Mouse (Mus musculus): ENCODE measurements around the gene Gsn. TPM values are rescaled to one million over a fixed set of nuclear protein-coding genes. Genes with fewer than 3 reads are reported as not detected.

The Gsn gene
- polyA plus RNA-seq, 1 experiment from 2014 or later = 188 TPM

GRCm38 (mm10) chr2:35267876-35268566 lies 11.8 kb downstream of the Gsn start:
- H3K4me1 ChIP-seq (ENCODE audit: control insufficient read depth, low read depth, low read length) = 0 out of 2 replicates have a peak, but pooled peaks cover 2% of the 10 kb centered on the region
- WGBS (ENCODE audit: insufficient replicate concordance) = 60% methylated on average over 10 of the region's 10 CpGs
- no peaks in the 10 kb centered on the region for H3K9me3 ChIP-seq (replicated peaks; ENCODE audit: control insufficient read depth, low read length)
- no peaks in the 10 kb centered on the region for H3K36me3 ChIP-seq (ENCODE audit: control insufficient read depth, insufficient read depth)
- no peak overlapping the region for H3K4me3 ChIP-seq (ENCODE audit: low read depth, low read length)
- no peak overlapping the region for H3K4me2 ChIP-seq (ENCODE audit: low read depth, low read length)
- no peaks in the 10 kb centered on the region for H3K27me3 ChIP-seq (ENCODE audit: control insufficient read depth, insufficient read depth, low read depth, low read length)
- H3K9ac ChIP-seq (ENCODE audit: low read depth, low read length) = no peak overlapping the region
- 0 out of 2 replicates have a peak, but pooled peaks have one; percentile 35 for ATAC-seq (ENCODE audit: low read depth)
- no peak overlapping the region for H3K27ac ChIP-seq (ENCODE audit: low read length)

- Histone ChIP-seq H3K36me3 (ENCODE audit: control insufficient read depth, insufficient read depth) (no peaks in the 10 kb centered on the region), H3K4me1 (ENCODE audit: control insufficient read depth, low read depth, low read length) (0 out of 2 replicates have a peak, but pooled peaks cover 2% of the 10 kb centered on the region), H3K9ac (ENCODE audit: low read depth, low read length) (no peak overlapping the region), H3K27ac (ENCODE audit: low read length) (no peak overlapping the region), H3K4me3 (ENCODE audit: low read depth, low read length) (no peak overlapping the region), H3K4me2 (ENCODE audit: low read depth, low read length) (no peak overlapping the region), H3K27me3 (ENCODE audit: control insufficient read depth, insufficient read depth, low read depth, low read length) (no peaks in the 10 kb centered on the region), H3K9me3 (replicated peaks; ENCODE audit: control insufficient read depth, low read length) (no peaks in the 10 kb centered on the region)
- ATAC-seq (ENCODE audit: low read depth) = no peak
- 71% methylated on average over 6 of the region's 6 CpGs for WGBS (ENCODE audit: insufficient replicate concordance)
Measured at GRCm38 (mm10) chr2:35269136-35269535, 13.0 kb downstream of the Gsn start.

GRCm38 (mm10) chr2:35269716-35270260 lies 13.6 kb downstream of the Gsn start:
- no peak overlapping the region for H3K4me2 ChIP-seq (ENCODE audit: low read depth, low read length)
- no peak overlapping the region for H3K9ac ChIP-seq (ENCODE audit: low read depth, low read length)
- H3K27me3 ChIP-seq (ENCODE audit: control insufficient read depth, insufficient read depth, low read depth, low read length) = no peaks in the 10 kb centered on the region
- no peak overlapping the region for H3K4me3 ChIP-seq (ENCODE audit: low read depth, low read length)
- H3K9me3 ChIP-seq (replicated peaks; ENCODE audit: control insufficient read depth, low read length) = no peaks in the 10 kb centered on the region
- no peak for ATAC-seq (ENCODE audit: low read depth)
- H3K4me1 ChIP-seq (ENCODE audit: control insufficient read depth, low read depth, low read length) = 0 out of 2 replicates have a peak, but pooled peaks cover 2% of the 10 kb centered on the region
- WGBS (ENCODE audit: insufficient replicate concordance) = 67% methylated on average over 4 of the region's 4 CpGs
- no peaks in the 10 kb centered on the region for H3K36me3 ChIP-seq (ENCODE audit: control insufficient read depth, insufficient read depth)
- no peak overlapping the region for H3K27ac ChIP-seq (ENCODE audit: low read length)

GRCm38 (mm10) chr2:35270531-35270984 lies 14.4 kb downstream of the Gsn start:
- H3K4me2 ChIP-seq (ENCODE audit: low read depth, low read length) = no peak overlapping the region
- no peak overlapping the region for H3K4me3 ChIP-seq (ENCODE audit: low read depth, low read length)
- no peaks in the 10 kb centered on the region for H3K9me3 ChIP-seq (replicated peaks; ENCODE audit: control insufficient read depth, low read length)
- no peaks in the 10 kb centered on the region for H3K27me3 ChIP-seq (ENCODE audit: control insufficient read depth, insufficient read depth, low read depth, low read length)
- no peaks in the 10 kb centered on the region for H3K36me3 ChIP-seq (ENCODE audit: control insufficient read depth, insufficient read depth)
- H3K4me1 ChIP-seq (ENCODE audit: control insufficient read depth, low read depth, low read length) = 0 out of 2 replicates have a peak, but pooled peaks cover 2% of the 10 kb centered on the region
- peak; percentile 38; the same call in 1 of the 2 replicates for ATAC-seq (ENCODE audit: low read depth)
- WGBS (ENCODE audit: insufficient replicate concordance) = 23% methylated on average over 10 of the region's 10 CpGs
- no peak overlapping the region for H3K27ac ChIP-seq (ENCODE audit: low read length)
- H3K9ac ChIP-seq (ENCODE audit: low read depth, low read length) = no peak overlapping the region

GRCm38 (mm10) chr2:35271817-35272216 lies 15.6 kb downstream of the Gsn start:
- Histone ChIP-seq H3K4me3 (ENCODE audit: low read depth, low read length) (no peak overlapping the region), H3K27ac (ENCODE audit: low read length) (no peak overlapping the region), H3K4me2 (ENCODE audit: low read depth, low read length) (no peak overlapping the region), H3K27me3 (ENCODE audit: control insufficient read depth, insufficient read depth, low read depth, low read length) (no peaks in the 10 kb centered on the region), H3K4me1 (ENCODE audit: control insufficient read depth, low read depth, low read length) (0 out of 2 replicates have a peak, but pooled peaks cover 2% of the 10 kb centered on the region), H3K9ac (ENCODE audit: low read depth, low read length) (no peak overlapping the region), H3K9me3 (replicated peaks; ENCODE audit: control insufficient read depth, low read length) (no peaks in the 10 kb centered on the region), H3K36me3 (ENCODE audit: control insufficient read depth, insufficient read depth) (no peaks in the 10 kb centered on the region)
- WGBS (ENCODE audit: insufficient replicate concordance) = 62% methylated on average over 2 of the region's 2 CpGs
- ATAC-seq (ENCODE audit: low read depth) = no peak

- Histone ChIP-seq H3K9me3 (replicated peaks; ENCODE audit: control insufficient read depth, low read length) (no peaks in the 10 kb centered on the region), H3K9ac (ENCODE audit: low read depth, low read length) (no peak overlapping the region), H3K4me3 (ENCODE audit: low read depth, low read length) (no peak overlapping the region), H3K27me3 (ENCODE audit: control insufficient read depth, insufficient read depth, low read depth, low read length) (no peaks in the 10 kb centered on the region), H3K36me3 (ENCODE audit: control insufficient read depth, insufficient read depth) (no peaks in the 10 kb centered on the region), H3K4me1 (ENCODE audit: control insufficient read depth, low read depth, low read length) (0 out of 2 replicates have a peak, but pooled peaks cover 2% of the 10 kb centered on the region), H3K27ac (ENCODE audit: low read length) (no peak overlapping the region), H3K4me2 (ENCODE audit: low read depth, low read length) (no peak overlapping the region)
- ATAC-seq (ENCODE audit: low read depth) = no peak
- WGBS (ENCODE audit: insufficient replicate concordance) = 60% methylated on average over 6 of the region's 6 CpGs
Measured at GRCm38 (mm10) chr2:35272881-35273280, 16.7 kb downstream of the Gsn start.

- H3K27me3 ChIP-seq (ENCODE audit: control insufficient read depth, insufficient read depth, low read depth, low read length) = no peaks in the 10 kb centered on the region
- 0 out of 2 replicates have a peak, but pooled peaks cover 2% of the 10 kb centered on the region for H3K4me1 ChIP-seq (ENCODE audit: control insufficient read depth, low read depth, low read length)
- no peak overlapping the region for H3K4me3 ChIP-seq (ENCODE audit: low read depth, low read length)
- no peak overlapping the region for H3K27ac ChIP-seq (ENCODE audit: low read length)
- H3K9ac ChIP-seq (ENCODE audit: low read depth, low read length) = no peak overlapping the region
- 54% methylated on average over 2 of the region's 2 CpGs for WGBS (ENCODE audit: insufficient replicate concordance)
- H3K9me3 ChIP-seq (replicated peaks; ENCODE audit: control insufficient read depth, low read length) = no peaks in the 10 kb centered on the region
- H3K4me2 ChIP-seq (ENCODE audit: low read depth, low read length) = no peak overlapping the region
- no peak for ATAC-seq (ENCODE audit: low read depth)
- no peaks in the 10 kb centered on the region for H3K36me3 ChIP-seq (ENCODE audit: control insufficient read depth, insufficient read depth)
Measured at GRCm38 (mm10) chr2:35273536-35273935, 17.4 kb downstream of the Gsn start.

- Histone ChIP-seq H3K4me2 (ENCODE audit: low read depth, low read length) (no peak overlapping the region), H3K4me3 (ENCODE audit: low read depth, low read length) (no peak overlapping the region), H3K27ac (ENCODE audit: low read length) (no peak overlapping the region), H3K4me1 (ENCODE audit: control insufficient read depth, low read depth, low read length) (no peaks in the 10 kb centered on the region; the same call in none of the 2 replicates), H3K9me3 (replicated peaks; ENCODE audit: control insufficient read depth, low read length) (no peaks in the 10 kb centered on the region), H3K27me3 (ENCODE audit: control insufficient read depth, insufficient read depth, low read depth, low read length) (peaks cover 13% of the 10 kb centered on the region), H3K9ac (ENCODE audit: low read depth, low read length) (no peak overlapping the region), H3K36me3 (ENCODE audit: control insufficient read depth, insufficient read depth) (no peaks in the 10 kb centered on the region)
- WGBS (ENCODE audit: insufficient replicate concordance) = 40% methylated on average over 3 of the region's 3 CpGs
- ATAC-seq (ENCODE audit: low read depth) = no peak
Measured at GRCm38 (mm10) chr2:35277686-35278085, 21.5 kb downstream of the Gsn start.
